Mouse (Mus musculus): ENCODE data around the gene Cpeb3.

- no peak for TF ChIP-seq USF1 (IDR thresholded peaks at IDR 0.05; ENCODE audit: low read depth)
- TF ChIP-seq MYOD1 (IDR thresholded peaks at IDR 0.05; ENCODE audit: control insufficient read depth in 1 of 3, insufficient read length in 2 of 3, low read depth in 2 of 3) = no peak
- no peak for TF ChIP-seq POLR2AphosphoS2 (IDR thresholded peaks at IDR 0.05; ENCODE audit: insufficient read length, low read depth)
- TF ChIP-seq POLR2A (IDR thresholded peaks at IDR 0.05; ENCODE audit: insufficient read length, low read depth) = no peak
- no peak for TF ChIP-seq CEBPB (IDR thresholded peaks at IDR 0.05; ENCODE audit: insufficient read depth, poor library complexity, severe bottlenecking)
- no peak for TF ChIP-seq TCF12 (IDR thresholded peaks at IDR 0.05; ENCODE audit: insufficient read depth, poor library complexity, severe bottlenecking)
- TF ChIP-seq TCF3 (IDR thresholded peaks at IDR 0.05; ENCODE audit: insufficient read length, low read depth) = no peak
These were observed 132.3 kb downstream of the Cpeb3 start for GRCm38 (mm10) chr19:37076116-37076515.
